Mouse (Mus musculus): ENCODE results near the gene BC030867. TPM values are rescaled to one million over a fixed set of nuclear protein-coding genes. Genes with fewer than 3 reads are reported as not detected.

BC030867 gene
- total and polyA plus RNA-seq, 3 experiments, result 20.0 to 51.7 (median 36.2) TPM

DNA sequence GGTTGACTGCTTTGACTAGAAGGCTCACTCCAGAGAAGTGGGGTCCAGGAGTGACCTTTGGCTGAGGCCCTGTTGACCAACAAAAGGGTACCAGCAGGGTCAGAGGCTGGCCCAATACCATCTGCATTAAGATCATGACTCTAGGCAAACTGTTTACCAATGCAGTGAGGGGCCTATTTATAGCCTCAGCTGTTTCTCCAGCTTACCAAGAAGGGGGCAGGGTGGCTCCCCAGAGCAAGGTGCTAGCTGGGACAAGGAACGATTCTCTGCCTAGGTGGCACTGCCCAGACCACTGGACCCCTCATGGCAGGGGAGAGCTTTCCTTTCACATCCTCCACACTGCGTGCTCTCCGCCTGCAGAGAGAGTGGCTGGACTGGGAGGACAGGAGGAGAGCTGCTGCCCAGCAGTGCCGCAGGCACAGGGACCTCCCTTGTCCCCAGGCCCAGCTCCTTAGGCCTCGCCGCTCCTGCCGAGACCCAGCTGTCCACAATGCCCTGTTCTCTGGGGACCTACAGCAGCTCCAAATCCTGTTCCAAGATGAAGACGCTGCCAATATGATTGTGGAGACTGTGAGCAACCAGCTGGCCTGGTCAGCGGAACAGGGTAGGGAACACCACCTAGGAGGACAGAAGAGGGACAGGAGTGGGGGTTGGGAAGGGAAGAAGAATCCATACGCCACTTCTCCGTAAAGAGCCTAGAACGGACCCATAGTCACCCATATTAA, 20.0 kb downstream of the BC030867 start, which contains the start of gene Asb16:
Gene Asb16, plus strand, starts transcription at position 224 of the 725 bp plus-strand sequence.
- Histone ChIP-seq H3K79me2 (ENCODE audit: control insufficient read depth, insufficient read depth, low read length, poor library complexity) (no peaks in the 10 kb centered on the region), H3K9ac (ENCODE audit: control insufficient read depth, low read depth, low read length, poor library complexity, severe bottlenecking) (0 out of 2 replicates have a peak within 1 kb of the TSS, but pooled peaks have one; percentile 30), H3K9me3 (replicated peaks; ENCODE audit: insufficient read depth, low read length) (no peaks in the 10 kb centered on the region), H3K36me3 (ENCODE audit: control insufficient read depth in 1 of 2, insufficient read depth in 2 of 2, low read length in 2 of 2) (no peaks in the 10 kb centered on the region), H3K27ac (ENCODE audit: control insufficient read depth, low read depth, low read length) (no peak within 1 kb of the TSS), H3K4me1 (ENCODE audit: control insufficient read depth in 1 of 2, insufficient read depth in 2 of 2, low read length in 2 of 2) (no peaks in the 10 kb centered on the region), H3K27me3 (ENCODE audit: control insufficient read depth in 1 of 2, insufficient read depth in 2 of 2, low read length in 2 of 2) (no peaks in the 10 kb centered on the region; a peak in 1 of 4 replicates), H3K4me3 (ENCODE audit: control insufficient read depth in 1 of 2, insufficient read depth in 1 of 2, low read depth in 2 of 2, low read length in 2 of 2) (peak within 1 kb of the TSS; percentile 30 to 35; a peak in 3 of 4 replicates)
- no peak for DNase-seq (ENCODE audit: low read depth, low spot score)
- TF ChIP-seq NELFE (IDR thresholded peaks at IDR 0.05; ENCODE audit: low read depth, low read length), result no peak
- TF ChIP-seq MYB (IDR thresholded peaks at IDR 0.05; ENCODE audit: low read depth, low read length), result no peak
- TF ChIP-seq TAL1 (IDR thresholded peaks at IDR 0.05; ENCODE audit: low read length), result no peak
- no peak for TF ChIP-seq POLR2AphosphoS5 (IDR thresholded peaks at IDR 0.05; ENCODE audit: borderline replicate concordance, low read depth, low read length)
- no peak for TF ChIP-seq CHD1 (IDR thresholded peaks at IDR 0.05; ENCODE audit: low read depth, low read length)
- TF ChIP-seq BHLHE40 (IDR thresholded peaks at IDR 0.05; ENCODE audit: borderline replicate concordance, low read depth, low read length), result no peak
- no peak for TF ChIP-seq MEF2A (IDR thresholded peaks at IDR 0.05; ENCODE audit: extremely low read depth, insufficient replicate concordance, low read depth, low read length, poor library complexity, severe bottlenecking)
- no peak for TF ChIP-seq UBTF (IDR thresholded peaks at IDR 0.05; ENCODE audit: borderline replicate concordance, insufficient read depth, low read depth, low read length)
- TF ChIP-seq USF2 (IDR thresholded peaks at IDR 0.05; ENCODE audit: borderline replicate concordance in 1 of 2, insufficient read depth in 1 of 2, low read depth in 1 of 2, low read length in 2 of 2), result no peak
- no peak for TF ChIP-seq CTCF (IDR thresholded peaks at IDR 0.05 in 2 of 3, conservative IDR thresholded peaks at IDR 0.05 in 1 of 3; ENCODE audit: control insufficient read depth in 1 of 3, insufficient read depth in 1 of 3, low read depth in 2 of 3, low read length in 3 of 3, poor library complexity in 1 of 3, severe bottlenecking in 1 of 3)
- TF ChIP-seq MAZ (IDR thresholded peaks at IDR 0.05; ENCODE audit: low read depth, low read length), result no peak

DNA sequence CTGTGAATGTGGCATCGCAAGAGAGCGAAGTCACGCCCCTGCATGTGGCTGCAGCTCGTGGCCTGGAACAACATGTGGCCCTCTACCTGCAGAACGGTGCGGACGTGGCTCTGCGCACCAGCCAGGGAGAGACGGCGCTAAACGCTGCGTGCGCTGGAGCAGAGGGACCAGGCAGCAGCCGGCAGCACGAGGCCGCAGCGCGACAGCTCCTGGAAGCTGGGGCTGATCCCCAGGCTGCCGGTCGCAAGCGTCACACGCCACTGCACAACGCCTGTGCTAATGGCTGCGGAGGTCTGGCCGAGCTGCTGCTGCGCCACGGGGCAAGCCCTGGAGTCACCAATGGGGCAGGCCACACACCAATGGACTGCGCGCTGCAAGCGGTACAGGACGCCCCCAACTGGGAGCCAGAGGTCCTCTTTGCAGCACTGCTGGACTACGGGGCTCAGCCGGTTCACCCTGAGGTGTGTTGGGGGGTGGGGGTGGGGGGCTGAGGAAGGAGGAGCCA, 27.8 kb downstream of the BC030867 start:
- H3K9ac ChIP-seq (ENCODE audit: control insufficient read depth, low read depth, low read length, poor library complexity, severe bottlenecking), result peak overlapping the region; percentile 86
- no peaks in the 10 kb centered on the region for H3K9me3 ChIP-seq (replicated peaks; ENCODE audit: insufficient read depth, low read length)
- peak overlapping the region; percentile 63 to 76 for H3K4me3 ChIP-seq (ENCODE audit: control insufficient read depth in 1 of 2, insufficient read depth in 1 of 2, low read depth in 2 of 2, low read length in 2 of 2)
- DNase-seq (ENCODE audit: low read depth, low spot score), result peak; percentile 88
- no peaks in the 10 kb centered on the region for H3K27me3 ChIP-seq (ENCODE audit: control insufficient read depth in 1 of 2, insufficient read depth in 2 of 2, low read length in 2 of 2)
- peaks cover 0 to 8% of the 10 kb centered on the region in 2 experiments; a peak in 2 of 4 replicates for H3K36me3 ChIP-seq (ENCODE audit: control insufficient read depth in 1 of 2, insufficient read depth in 2 of 2, low read length in 2 of 2)
- peak overlapping the region; percentile 58 for H3K27ac ChIP-seq (ENCODE audit: control insufficient read depth, low read depth, low read length)
- H3K4me1 ChIP-seq (ENCODE audit: control insufficient read depth in 1 of 2, insufficient read depth in 2 of 2, low read length in 2 of 2), result peaks cover 8 to 12% of the 10 kb centered on the region in 2 experiments
- peaks cover 7% of the 10 kb centered on the region for H3K79me2 ChIP-seq (ENCODE audit: control insufficient read depth, insufficient read depth, low read length, poor library complexity)
- TF ChIP-seq MAFK (IDR thresholded peaks at IDR 0.05; ENCODE audit: borderline replicate concordance, low read depth, low read length) (no peak), ZMIZ1 (IDR thresholded peaks at IDR 0.05; ENCODE audit: low read depth, low read length) (no peak), RCOR1 (IDR thresholded peaks at IDR 0.05; ENCODE audit: low read depth, low read length) (0 out of 2 replicates have a peak, but pooled peaks have one; percentile 0), CTCF (IDR thresholded peaks at IDR 0.05 in 2 of 3, conservative IDR thresholded peaks at IDR 0.05 in 1 of 3; ENCODE audit: control insufficient read depth in 1 of 3, insufficient read depth in 1 of 3, low read depth in 2 of 3, low read length in 3 of 3, poor library complexity in 1 of 3, severe bottlenecking in 1 of 3) (peak in 2 of 3 experiments; percentile 38 to 54; a peak in 4 of 6 replicates), HCFC1 (IDR thresholded peaks at IDR 0.05; ENCODE audit: low read depth, low read length) (peak; percentile 11; the same call in 1 of the 2 replicates), USF2 (IDR thresholded peaks at IDR 0.05; ENCODE audit: borderline replicate concordance in 1 of 2, insufficient read depth in 1 of 2, low read depth in 1 of 2, low read length in 2 of 2) (no peak), RAD21 (IDR thresholded peaks at IDR 0.05; ENCODE audit: low read depth, low read length) (no peak; the same call in 1 of the 2 replicates), POLR2AphosphoS5 (IDR thresholded peaks at IDR 0.05; ENCODE audit: borderline replicate concordance, low read depth, low read length) (0 out of 2 replicates have a peak, but pooled peaks have one; percentile 58), USF1 (IDR thresholded peaks at IDR 0.05; ENCODE audit: low read depth, low read length) (peak; percentile 47), NRF1 (IDR thresholded peaks at IDR 0.05; ENCODE audit: insufficient read depth, low read depth, low read length, poor library complexity, severe bottlenecking) (no peak), MYB (IDR thresholded peaks at IDR 0.05; ENCODE audit: low read depth, low read length) (no peak), ZC3H11A (IDR thresholded peaks at IDR 0.05; ENCODE audit: low read depth, low read length) (no peak), GABPA (IDR thresholded peaks at IDR 0.05; ENCODE audit: low read depth, low read length) (peak; percentile 22; the same call in 1 of the 2 replicates), POLR2AphosphoS2 (IDR thresholded peaks at IDR 0.05; ENCODE audit: low read length) (0 out of 2 replicates have a peak, but pooled peaks have one; percentile 22), MXI1 (IDR thresholded peaks at IDR 0.05; ENCODE audit: low read depth, low read length) (peak; percentile 96), SIN3A (IDR thresholded peaks at IDR 0.05; ENCODE audit: low read length) (peak; percentile 79; the same call in 1 of the 2 replicates), POLR2A (IDR thresholded peaks at IDR 0.05; ENCODE audit: control insufficient read depth in 1 of 2, insufficient read depth in 1 of 2, low read depth in 1 of 2, low read length in 2 of 2, poor library complexity in 1 of 2) (peak; percentile 80 to 84), UBTF (IDR thresholded peaks at IDR 0.05; ENCODE audit: borderline replicate concordance, insufficient read depth, low read depth, low read length) (peak; percentile 80; the same call in 1 of the 2 replicates), ZKSCAN1 (IDR thresholded peaks at IDR 0.05; ENCODE audit: low read depth, low read length) (no peak), GATA1 (IDR thresholded peaks at IDR 0.05; ENCODE audit: low read depth, low read length) (no peak)
